Mouse (Mus musculus) lung, embryonic 15.5 days (tissue): Measurements from ENCODE around the gene Btbd2. TPM values are rescaled to one million over a fixed set of nuclear protein-coding genes. Genes with fewer than 3 reads are reported as not detected.

ENCODE experiments used
- microRNA-seq: library from miRNA; unstranded; fragments of <30 nt; microRNA quantifications from one replicate; pipeline ENCODE4, GENCODE M21; 2016
- polyA plus RNA-seq: library from polyadenylated mRNA; unstranded; fragments of >200 nt; fragmentation: Nextera tagmentation; extraction: Ambion mirVana; gene quantifications from 2 replicates; pipeline ENCODE4 v1.2.1, GENCODE M21; 2015

Btbd2 gene
- polyA plus RNA-seq, 1 experiment from 2014 or later = 83.0 TPM

Small RNAs within 50 kb of the gene (microRNA-seq; reads per million reads assigned to microRNA genes)
- not detected for gene Mir6912

Other genes starting within 250 kb of the Btbd2 start
- 122 and 126 TPM in 2 replicates for gene Tcf3, start 223.4 kb downstream of the Btbd2 start, polyA plus RNA-seq
- gene Onecut3, start 162.2 kb downstream of the Btbd2 start, polyA plus RNA-seq = not detected in 2 replicates
- 0.05 and 0.16 TPM in 2 replicates for gene Atp8b3, start 117.9 kb downstream of the Btbd2 start, polyA plus RNA-seq
- 25.0 and 25.8 TPM in 2 replicates for gene Rexo1, start 95.5 kb downstream of the Btbd2 start, polyA plus RNA-seq
- 10.1 and 10.2 TPM in 2 replicates for gene Klf16, start 79.8 kb downstream of the Btbd2 start, polyA plus RNA-seq
- gene Abhd17a, start 66.7 kb downstream of the Btbd2 start, polyA plus RNA-seq = 122 and 133 TPM in 2 replicates
- gene Scamp4, start 54.2 kb downstream of the Btbd2 start, polyA plus RNA-seq = 79.0 and 84.8 TPM in 2 replicates
- gene Adat3, start 54.2 kb downstream of the Btbd2 start, polyA plus RNA-seq = 9.1 TPM in 2 replicates
- 3.2 and 5.1 TPM in 2 replicates for gene Gm49322, start 51.0 kb downstream of the Btbd2 start, polyA plus RNA-seq
- gene Csnk1g2, start 34.2 kb downstream of the Btbd2 start, polyA plus RNA-seq = 142 and 152 TPM in 2 replicates
- gene Mknk2, start 21.0 kb upstream of the Btbd2 start, polyA plus RNA-seq = 99.8 and 104 TPM in 2 replicates
- 44.5 and 44.7 TPM in 2 replicates for gene Mob3a, start 44.9 kb upstream of the Btbd2 start, polyA plus RNA-seq
- gene Izumo4, start 45.1 kb upstream of the Btbd2 start, polyA plus RNA-seq = 19.8 and 23.0 TPM in 2 replicates
- gene Ap3d1, start 85.2 kb upstream of the Btbd2 start, polyA plus RNA-seq = 68.2 and 72.4 TPM in 2 replicates
- gene Dot1l, start 98.1 kb upstream of the Btbd2 start, polyA plus RNA-seq = 15.5 and 18.3 TPM in 2 replicates
- 60.1 and 64.7 TPM in 2 replicates for gene Sf3a2, start 141.1 kb upstream of the Btbd2 start, polyA plus RNA-seq
- gene Plekhj1, start 141.6 kb upstream of the Btbd2 start, polyA plus RNA-seq = 116 and 118 TPM in 2 replicates
- gene Amh, start 148.2 kb upstream of the Btbd2 start, polyA plus RNA-seq = 0.09 and 0.13 TPM in 2 replicates
- 0.74 and 1.5 TPM in 2 replicates for gene Jsrp1, start 156.4 kb upstream of the Btbd2 start, polyA plus RNA-seq
- 1,965 and 1,985 TPM in 2 replicates for gene Oaz1, start 169.6 kb upstream of the Btbd2 start, polyA plus RNA-seq
- gene Lingo3, start 187.0 kb upstream of the Btbd2 start, polyA plus RNA-seq = 0.05 and 0.31 TPM in 2 replicates
- gene Lsm7, start 198.1 kb upstream of the Btbd2 start, polyA plus RNA-seq = 254 and 281 TPM in 2 replicates
- 39.1 and 40.8 TPM in 2 replicates for gene Sppl2b, start 198.2 kb upstream of the Btbd2 start, polyA plus RNA-seq
- gene Tmprss9, start 214.8 kb upstream of the Btbd2 start, polyA plus RNA-seq = not detected in 2 replicates
- gene Timm13, start 243.9 kb upstream of the Btbd2 start, polyA plus RNA-seq = 305 and 307 TPM in 2 replicates